Mouse (Mus musculus) embryonic facial prominence, embryonic 13.5 days (tissue): ENCODE measurements around the gene Meiob. TPM values are rescaled to one million over a fixed set of nuclear protein-coding genes. Genes with fewer than 3 reads are reported as not detected.

Experiments
- ATAC-seq: fragments of 200-750 bp; cut with Nextera tagmentation; 2 replicates; pipeline ENCODE4 v1.8.0; 2017; ENCODE audit warnings: low read depth; ENCODE audit not compliant: insufficient number of reproducible peaks, insufficient read depth, low FRiP score, low TSS enrichment
- H3K27ac ChIP-seq: fragments of 300-500 bp; sonication (generic); 2 replicates; pipeline ENCODE4 v1.5.1; 2015; ENCODE audit warnings: moderate library complexity, mild to moderate bottlenecking, inconsistent platforms
- H3K27me3 ChIP-seq: fragments of 300-500 bp; sonication (generic); 2 replicates; pipeline ENCODE4 v1.6.1; 2015; ENCODE audit warnings: mild to moderate bottlenecking, inconsistent platforms
- H3K36me3 ChIP-seq: fragments of 300-500 bp; sonication (generic); 2 replicates; pipeline ENCODE4 v1.6.1; 2015; ENCODE audit warnings: mild to moderate bottlenecking, inconsistent platforms
- H3K4me1 ChIP-seq: fragments of 300-500 bp; sonication (generic); 2 replicates; pipeline ENCODE4 v1.6.1; 2015; ENCODE audit warnings: inconsistent platforms
- H3K4me2 ChIP-seq: fragments of 300-500 bp; sonication (generic); 2 replicates; pipeline ENCODE4 v1.6.1; 2015; ENCODE audit warnings: moderate library complexity, mild to moderate bottlenecking, inconsistent platforms
- H3K4me3 ChIP-seq: fragments of 300-500 bp; sonication (generic); 2 replicates; pipeline ENCODE4 v1.5.1; 2015; ENCODE audit warnings: mild to moderate bottlenecking, inconsistent platforms
- H3K9ac ChIP-seq: fragments of 300-500 bp; sonication (generic); 2 replicates; pipeline ENCODE4 v1.6.1; 2015; ENCODE audit warnings: mild to moderate bottlenecking, inconsistent platforms
- H3K9me3 ChIP-seq: fragments of 300-500 bp; sonication (generic); 2 replicates; pipeline ENCODE4 v1.6.1; 2016; ENCODE audit warnings: inconsistent platforms
- WGBS: fragments of 180-500 bp; shearing (Covaris S2); methylation state at CpG from one replicate; pipeline ENCODE4 v1.1.7; 2015; ENCODE audit warnings: mixed read lengths; 5-methylcytosine and 5-hydroxymethylcytosine counted together
- polyA plus RNA-seq: library from polyadenylated mRNA; unstranded; fragments of >200 nt; fragmentation: Nextera tagmentation; extraction: Ambion mirVana; gene quantifications from 2 replicates; pipeline ENCODE4 v1.2.1, GENCODE M21; 2015

Gene Meiob
- polyA plus RNA-seq, 1 experiment from 2014 or later, result not detected

DNA sequence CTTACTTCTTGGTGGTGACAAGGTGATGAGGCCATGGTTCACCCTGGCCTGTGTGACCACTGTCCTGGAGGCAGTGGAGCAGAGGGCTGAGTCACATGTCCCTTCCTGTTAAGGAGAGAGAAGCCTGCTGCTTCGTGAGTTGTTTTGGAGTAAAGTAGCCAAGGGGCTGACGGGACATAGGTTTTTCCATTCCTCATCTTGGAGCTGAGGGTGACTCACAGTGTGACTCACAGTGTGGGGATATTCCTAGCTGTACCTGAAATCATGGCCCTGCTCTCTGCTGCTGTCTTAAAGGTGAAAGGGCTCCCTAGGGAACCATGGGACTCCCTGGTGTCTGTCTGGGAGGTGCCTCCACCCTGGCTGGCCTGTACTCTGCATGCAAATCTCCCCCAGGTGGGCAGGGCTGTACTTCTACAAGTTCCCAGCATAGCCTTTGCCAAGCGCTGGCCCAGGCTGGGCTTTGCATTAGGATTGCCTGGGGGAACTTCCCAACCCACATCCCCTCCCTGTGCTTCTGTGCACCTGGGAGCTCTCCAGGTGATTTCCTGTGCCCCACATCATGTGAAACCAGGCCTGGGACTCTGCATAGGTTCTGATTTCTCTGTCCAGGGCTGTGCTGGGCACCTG is 51.9 kb downstream of the Meiob start:
- Histone ChIP-seq H3K4me2 (no peak overlapping the region), H3K27ac (no peak overlapping the region), H3K9me3 (no peaks in the 10 kb centered on the region), H3K4me1 (peaks cover 9% of the 10 kb centered on the region), H3K27me3 (peaks cover 9% of the 10 kb centered on the region), H3K4me3 (no peak overlapping the region), H3K36me3 (peaks cover 50% of the 10 kb centered on the region), H3K9ac (no peak overlapping the region)
- ATAC-seq, result no peak
- 73% methylated on average over 3 of the region's 3 CpGs for WGBS

DNA sequence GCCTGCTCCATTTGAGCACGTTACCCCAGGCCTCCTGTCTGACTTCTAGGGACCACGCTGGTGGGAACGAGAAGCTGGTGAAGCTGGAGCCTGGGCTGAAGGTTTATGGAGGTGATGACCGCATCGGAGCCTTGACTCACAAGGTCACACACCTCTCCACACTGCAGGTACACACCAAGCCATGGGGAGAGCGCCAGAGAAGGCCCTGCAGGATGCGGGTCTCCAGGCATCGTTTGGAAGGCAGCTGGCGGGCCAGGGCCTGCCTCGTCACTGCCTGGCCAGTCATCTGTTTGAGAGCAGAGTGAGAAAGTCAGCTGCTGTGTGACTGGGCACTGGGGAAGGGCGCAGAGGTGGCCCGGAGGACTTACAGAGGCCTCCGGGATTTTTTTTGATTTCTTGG is 52.5 kb downstream of the Meiob start:
- Histone ChIP-seq H3K36me3 (peaks cover 56% of the 10 kb centered on the region), H3K27me3 (peaks cover 3% of the 10 kb centered on the region), H3K9me3 (no peaks in the 10 kb centered on the region), H3K27ac (no peak overlapping the region), H3K9ac (no peak overlapping the region; the same call in 1 of the 2 replicates), H3K4me1 (peaks cover 2% of the 10 kb centered on the region; the same call in 1 of the 2 replicates), H3K4me2 (no peak overlapping the region), H3K4me3 (no peak overlapping the region)
- WGBS, result 89% methylated on average over 13 of the region's 13 CpGs
- ATAC-seq, result no peak

DNA sequence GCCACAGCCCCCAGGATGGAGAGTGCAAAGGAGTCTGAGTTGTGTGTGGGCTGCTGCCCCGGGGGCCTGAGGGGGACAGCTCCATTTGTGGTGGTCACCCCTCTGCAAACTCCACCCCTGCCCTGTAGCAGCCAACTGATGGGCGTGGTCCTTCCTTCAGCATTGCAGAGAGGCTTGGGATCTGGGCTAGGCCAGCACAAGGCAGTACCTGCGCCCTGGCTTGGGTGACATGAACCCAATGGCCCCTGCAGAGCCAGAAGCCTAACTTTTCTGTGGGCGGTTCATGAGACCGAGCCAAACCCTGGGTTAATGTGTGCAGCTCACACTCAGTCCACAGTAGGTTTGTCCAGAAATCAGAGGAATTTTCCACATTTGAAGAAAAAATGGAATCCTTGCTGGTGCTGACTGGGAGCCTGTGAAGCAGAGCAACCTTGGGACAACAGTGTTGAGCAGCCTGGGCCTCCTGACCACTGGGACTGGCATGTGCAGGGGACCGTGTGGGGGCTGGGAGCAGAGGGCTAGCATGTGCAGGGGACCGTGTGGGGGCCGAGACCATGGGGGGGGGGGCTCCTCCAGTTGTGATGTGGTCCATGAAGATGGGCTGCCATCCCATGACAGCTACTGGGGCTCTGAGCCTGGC is 53.9 kb downstream of the Meiob start:
- WGBS, result 79% methylated on average over 8 of the region's 8 CpGs
- H3K4me3 ChIP-seq, result no peak overlapping the region
- H3K9ac ChIP-seq, result no peak overlapping the region
- ATAC-seq, result no peak; the same call in 1 of the 2 replicates
- H3K36me3 ChIP-seq, result peaks cover 69% of the 10 kb centered on the region
- no peaks in the 10 kb centered on the region for H3K9me3 ChIP-seq
- H3K4me1 ChIP-seq, result no peaks in the 10 kb centered on the region
- H3K4me2 ChIP-seq, result no peak overlapping the region
- no peaks in the 10 kb centered on the region for H3K27me3 ChIP-seq
- no peak overlapping the region for H3K27ac ChIP-seq

DNA sequence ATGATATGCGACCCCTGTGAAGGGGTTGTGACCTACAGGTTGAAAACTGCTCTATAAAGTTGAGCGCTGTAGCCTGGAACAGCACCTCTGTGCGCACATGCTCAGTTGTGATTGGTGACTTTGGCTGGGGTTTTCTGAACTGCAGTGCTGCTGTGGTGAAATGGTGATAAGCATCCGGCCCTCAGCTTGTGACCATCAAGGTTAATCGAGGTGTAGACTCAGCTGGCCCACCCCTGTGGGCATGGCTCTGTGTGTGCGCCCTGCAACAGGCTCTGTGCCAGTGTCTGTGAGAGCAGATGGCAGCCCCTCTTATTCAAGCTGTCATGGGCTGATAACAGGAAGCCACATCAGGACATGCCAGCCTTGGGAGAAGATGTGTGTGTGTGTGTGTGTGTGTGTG is 54.9 kb downstream of the Meiob start:
- H3K4me2 ChIP-seq, result no peak overlapping the region
- H3K9ac ChIP-seq, result no peak overlapping the region
- H3K36me3 ChIP-seq, result peaks cover 66% of the 10 kb centered on the region
- ATAC-seq, result no peak
- no peak overlapping the region for H3K27ac ChIP-seq
- no peaks in the 10 kb centered on the region for H3K4me1 ChIP-seq
- 89% methylated on average over 6 of the region's 6 CpGs for whole genome bisulfite sequencing
- H3K27me3 ChIP-seq, result no peaks in the 10 kb centered on the region
- H3K4me3 ChIP-seq, result no peak overlapping the region
- no peaks in the 10 kb centered on the region for H3K9me3 ChIP-seq

DNA sequence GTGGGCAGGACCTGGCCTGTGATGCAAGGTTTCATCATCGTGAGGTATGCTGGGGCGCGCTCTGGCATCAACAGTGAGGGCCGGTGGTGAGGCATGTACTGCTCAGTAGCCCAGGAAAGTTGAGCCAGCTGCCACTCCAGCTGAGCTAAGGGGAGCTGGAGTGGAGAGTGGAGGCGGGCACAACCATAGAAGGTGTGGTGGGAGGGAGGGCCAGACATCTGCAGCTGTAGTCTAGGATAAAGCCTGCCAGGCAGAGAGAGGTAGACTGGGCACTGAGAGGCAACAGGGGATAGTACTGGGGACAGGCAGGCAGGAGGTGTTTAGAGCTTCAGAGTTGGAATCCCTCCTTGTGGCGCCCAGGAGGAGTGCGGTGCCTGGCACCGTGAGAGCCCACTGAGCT is 56.0 kb downstream of the Meiob start:
- H3K4me2 ChIP-seq, result no peak overlapping the region

DNA sequence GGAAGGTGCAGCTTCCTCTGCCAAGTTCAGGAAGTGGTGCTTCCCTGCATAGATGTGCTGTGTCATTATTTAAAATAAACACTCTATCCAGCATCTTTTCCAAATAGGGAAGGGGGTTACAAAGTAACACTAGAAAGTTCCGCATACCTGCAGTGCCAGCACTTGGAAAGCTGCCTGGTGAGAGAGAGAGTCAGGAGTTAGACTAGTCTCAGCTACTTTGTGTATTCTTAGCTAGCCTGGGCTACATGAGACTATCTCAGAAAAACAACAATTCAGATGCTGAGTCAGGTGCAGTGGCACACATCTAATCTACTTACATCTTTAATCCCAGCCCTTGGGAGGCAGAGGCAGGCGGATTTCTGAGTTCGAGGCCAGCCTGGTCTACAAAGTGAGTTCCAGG is 57.7 kb downstream of the Meiob start:
- H3K4me1 ChIP-seq, result no peaks in the 10 kb centered on the region
- H3K9me3 ChIP-seq, result no peaks in the 10 kb centered on the region
- H3K27me3 ChIP-seq, result no peaks in the 10 kb centered on the region
- H3K9ac ChIP-seq, result no peak overlapping the region
- no peak overlapping the region for H3K4me3 ChIP-seq
- peaks cover 52% of the 10 kb centered on the region for H3K36me3 ChIP-seq
- ATAC-seq, result no peak
- H3K27ac ChIP-seq, result no peak overlapping the region
- H3K4me2 ChIP-seq, result no peak overlapping the region
- WGBS, result 95% methylated on average over 3 of the region's 3 CpGs

More for the DNA sequence above, 56.0 kb downstream of the Meiob start:
- Histone ChIP-seq H3K36me3 (peaks cover 60% of the 10 kb centered on the region), H3K27me3 (no peaks in the 10 kb centered on the region), H3K4me1 (no peaks in the 10 kb centered on the region), H3K9ac (0 out of 2 replicates have a peak overlapping the region, but pooled peaks have one; percentile 1), H3K4me3 (no peak overlapping the region), H3K9me3 (no peaks in the 10 kb centered on the region), H3K27ac (no peak overlapping the region)
- no peak for ATAC-seq
- WGBS, result 90% methylated on average over 8 of the region's 8 CpGs

DNA sequence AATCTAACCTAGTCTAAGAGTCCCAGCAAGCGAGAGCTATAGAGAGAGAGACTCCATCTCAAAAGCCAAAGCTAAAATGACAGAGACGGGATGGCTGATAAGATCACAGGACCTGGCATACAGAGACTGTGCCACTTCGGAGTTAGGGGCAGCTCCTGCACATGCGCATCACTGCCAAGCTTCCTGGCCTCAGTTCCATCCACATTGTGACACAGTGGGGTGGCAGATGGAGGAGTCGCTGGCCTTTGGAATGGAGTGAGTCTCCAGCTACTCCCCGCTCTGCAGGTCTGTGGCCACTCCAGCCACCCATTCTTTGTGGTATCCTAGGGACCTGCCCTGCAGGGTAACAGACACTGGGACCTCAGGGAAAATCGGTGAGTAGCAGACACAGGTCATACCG is 61.7 kb downstream of the Meiob start, which contains the start of gene Igfals:
Gene Igfals, plus strand, starts transcription at position 222 of the 400 bp plus-strand sequence.
- Histone ChIP-seq H3K4me3 (no peak within 1 kb of the TSS), H3K4me2 (no peak within 1 kb of the TSS), H3K9me3 (no peaks in the 10 kb centered on the region), H3K4me1 (no peaks in the 10 kb centered on the region), H3K27me3 (no peaks in the 10 kb centered on the region), H3K9ac (0 out of 2 replicates have a peak within 1 kb of the TSS, but pooled peaks have one; percentile 6), H3K36me3 (peaks cover 36% of the 10 kb centered on the region), H3K27ac (no peak within 1 kb of the TSS)
- 84% methylated on average over 8 of the region's 8 CpGs for WGBS
- no peak for ATAC-seq

DNA sequence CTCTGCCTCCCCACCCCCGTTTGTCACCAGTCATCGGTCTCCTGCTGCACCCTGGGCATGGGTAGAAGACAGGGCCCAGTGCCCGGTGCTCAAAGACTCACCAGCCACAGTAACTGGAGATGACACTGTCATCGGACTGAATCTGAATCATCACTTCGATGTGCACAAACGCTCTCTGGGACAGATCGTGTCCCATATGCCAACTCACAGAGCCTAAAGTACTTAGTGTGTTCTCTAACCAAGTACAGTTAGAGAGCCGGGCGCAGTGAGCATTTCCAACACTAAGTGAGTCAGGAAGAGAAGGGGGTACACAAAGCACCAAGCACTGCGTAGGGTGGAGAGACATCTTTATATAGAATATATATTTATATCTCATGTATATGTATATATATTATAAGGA is 63.8 kb downstream of the Meiob start:
- ATAC-seq, result no peak
- WGBS, result 93% methylated on average over 10 of the region's 10 CpGs

DNA sequence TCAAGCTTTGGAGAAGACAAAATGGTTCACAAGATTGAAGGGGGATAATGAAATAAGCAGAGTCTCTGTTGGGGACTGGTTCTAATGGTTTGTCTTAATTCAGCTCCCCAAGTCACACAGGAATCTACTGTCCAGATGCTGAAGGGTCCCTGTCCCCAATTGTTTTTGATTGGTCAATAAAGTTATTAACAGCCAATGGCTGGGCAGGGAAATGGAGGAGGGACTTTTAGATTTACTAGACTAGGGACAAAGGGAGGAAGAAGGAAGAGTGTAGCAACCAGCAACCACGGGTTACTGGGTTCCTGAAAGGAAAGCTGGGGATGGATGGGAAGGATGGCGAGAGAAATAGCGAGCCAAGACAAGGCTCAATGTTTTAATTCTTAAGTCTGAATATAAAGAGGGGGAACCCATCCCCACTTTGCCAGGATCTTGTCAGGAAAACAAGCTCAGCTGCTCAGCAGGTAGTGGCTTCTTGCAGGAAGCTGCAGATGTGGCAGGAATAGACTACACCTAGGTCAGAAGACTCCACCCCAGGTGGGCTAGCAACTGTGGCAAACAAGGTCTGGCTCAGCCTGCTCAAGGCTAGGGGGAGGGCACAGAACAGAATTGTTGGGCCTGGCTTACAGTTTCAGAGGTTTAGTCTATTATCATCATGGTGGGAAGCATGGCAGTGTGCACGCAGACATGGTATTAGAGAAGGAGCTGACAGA is 69.8 kb downstream of the Meiob start:
- no peak overlapping the region for H3K4me3 ChIP-seq
- H3K36me3 ChIP-seq, result no peaks in the 10 kb centered on the region
- no peaks in the 10 kb centered on the region for H3K9me3 ChIP-seq
- WGBS, result 52% methylated on average over 4 of the region's 4 CpGs
- no peak overlapping the region for H3K9ac ChIP-seq
- no peaks in the 10 kb centered on the region for H3K4me1 ChIP-seq
- no peak overlapping the region for H3K27ac ChIP-seq
- H3K27me3 ChIP-seq, result no peaks in the 10 kb centered on the region
- no peak for ATAC-seq
- H3K4me2 ChIP-seq, result no peak overlapping the region

More for the DNA sequence above, 63.8 kb downstream of the Meiob start:
- Histone ChIP-seq H3K9ac (no peak overlapping the region), H3K36me3 (peaks cover 16% of the 10 kb centered on the region), H3K4me3 (no peak overlapping the region), H3K27me3 (no peaks in the 10 kb centered on the region), H3K4me1 (no peaks in the 10 kb centered on the region), H3K9me3 (no peaks in the 10 kb centered on the region), H3K4me2 (no peak overlapping the region), H3K27ac (no peak overlapping the region)

DNA sequence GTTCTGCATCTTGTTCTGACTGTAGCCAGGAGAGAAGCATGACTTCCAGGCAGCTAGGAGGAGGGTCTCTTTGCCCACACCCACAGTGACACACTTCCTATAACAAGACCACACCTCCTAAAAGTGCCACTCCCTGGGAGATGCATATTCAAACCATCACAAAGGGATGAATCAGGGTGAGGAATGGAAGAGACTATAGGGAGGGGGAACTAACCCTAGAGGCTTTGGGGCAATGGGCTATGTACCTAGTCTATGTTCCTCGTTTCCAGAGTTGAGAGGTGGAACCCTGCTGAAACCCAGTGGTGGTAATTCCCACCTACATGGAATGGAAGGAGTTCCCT is 70.3 kb downstream of the Meiob start:
- no peak for ATAC-seq
- Histone ChIP-seq H3K9me3 (no peaks in the 10 kb centered on the region), H3K27me3 (no peaks in the 10 kb centered on the region), H3K4me3 (no peak overlapping the region), H3K36me3 (no peaks in the 10 kb centered on the region), H3K4me2 (no peak overlapping the region), H3K27ac (no peak overlapping the region), H3K4me1 (no peaks in the 10 kb centered on the region), H3K9ac (no peak overlapping the region)
- 55% methylated on average over 1 of the region's 1 CpGs for WGBS

DNA sequence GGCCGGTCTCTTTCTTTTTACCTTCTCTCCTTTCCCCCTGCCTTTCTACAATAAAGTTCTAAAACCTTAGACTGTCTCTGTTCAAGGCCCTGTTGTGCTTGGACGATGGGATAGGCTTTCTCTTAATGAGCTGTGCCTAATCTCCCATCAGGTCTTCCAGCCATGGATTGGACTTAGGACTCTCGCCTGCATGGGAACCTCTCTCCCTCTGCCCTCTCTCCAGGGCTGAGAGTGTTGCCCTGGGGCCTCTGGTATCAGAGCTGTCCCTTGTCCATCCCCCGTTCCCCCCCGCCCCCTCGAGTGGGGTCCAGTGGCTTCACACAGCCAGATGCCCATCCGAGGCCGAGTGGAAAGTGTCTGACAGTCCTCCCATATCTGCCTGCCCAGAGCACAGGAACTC is 70.9 kb downstream of the Meiob start:
- Histone ChIP-seq H3K27ac (no peak overlapping the region), H3K36me3 (no peaks in the 10 kb centered on the region), H3K4me1 (no peaks in the 10 kb centered on the region), H3K9ac (no peak overlapping the region), H3K4me2 (no peak overlapping the region), H3K27me3 (no peaks in the 10 kb centered on the region), H3K4me3 (no peak overlapping the region), H3K9me3 (no peaks in the 10 kb centered on the region)
- 76% methylated on average over 8 of the region's 8 CpGs for whole genome bisulfite sequencing
- no peak for ATAC-seq
